Mouse (Mus musculus) left cerebral cortex, adult 9 months (tissue): ENCODE measurements around the gene Acad12.

ENCODE experiments used
- DNase-seq, 2 experiments: peaks; one replicate each; pipeline ENCODE4 v3.0.0; 2022; ENCODE audit warnings: low spot score in 2 of 2

Acad12 gene

DNA sequence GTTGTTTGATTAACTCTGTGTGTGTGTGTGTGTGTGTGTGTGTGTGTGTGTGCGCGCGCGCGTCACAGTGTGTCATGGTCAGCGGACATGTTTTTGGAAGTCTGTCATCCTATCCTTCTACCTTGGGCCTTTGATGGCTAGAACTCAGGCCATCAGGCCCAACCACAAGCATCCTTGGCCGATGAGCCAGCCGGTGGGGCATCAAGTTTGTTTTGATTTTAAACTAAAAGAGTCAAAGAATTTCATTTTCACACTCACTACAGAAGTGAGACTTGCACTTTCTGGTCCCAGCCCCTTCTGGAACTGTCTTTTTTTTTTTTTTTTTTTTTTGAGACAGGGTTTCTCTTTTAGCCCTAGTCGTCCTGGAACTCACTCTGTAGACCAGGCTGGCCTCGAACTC is 33.7 kb downstream of the Acad12 start:
- no peak for DNase-seq

GRCm38 (mm10) chr5:121583765-121584501 is 34.8 kb downstream of the Acad12 start:
- DNase-seq: peak; percentile 38 to 72

DNA sequence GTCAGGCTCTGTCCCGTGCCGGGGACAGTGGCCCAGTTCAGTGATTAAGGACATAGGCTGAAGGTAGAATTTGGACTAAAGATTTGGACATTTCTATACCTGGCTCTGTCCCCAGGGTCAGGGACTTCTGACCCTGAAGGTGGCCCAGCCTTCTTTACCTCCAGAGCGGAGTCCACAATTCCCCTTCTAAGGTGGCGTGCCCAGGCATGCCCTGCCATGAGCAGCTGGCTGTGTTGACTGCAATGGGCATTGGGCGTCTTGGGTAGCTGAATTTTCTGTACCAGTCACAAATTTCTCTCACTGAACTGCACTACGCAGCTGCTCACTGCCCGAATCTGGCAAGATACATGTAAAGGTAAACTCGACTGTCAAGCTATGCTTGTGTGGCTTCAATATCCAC is 36.8 kb downstream of the Acad12 start:
- no peak for DNase-seq

- no peak for DNase-seq
Observed at GRCm38 (mm10) chr5:121576927-121577488, 41.7 kb downstream of the Acad12 start.

DNA sequence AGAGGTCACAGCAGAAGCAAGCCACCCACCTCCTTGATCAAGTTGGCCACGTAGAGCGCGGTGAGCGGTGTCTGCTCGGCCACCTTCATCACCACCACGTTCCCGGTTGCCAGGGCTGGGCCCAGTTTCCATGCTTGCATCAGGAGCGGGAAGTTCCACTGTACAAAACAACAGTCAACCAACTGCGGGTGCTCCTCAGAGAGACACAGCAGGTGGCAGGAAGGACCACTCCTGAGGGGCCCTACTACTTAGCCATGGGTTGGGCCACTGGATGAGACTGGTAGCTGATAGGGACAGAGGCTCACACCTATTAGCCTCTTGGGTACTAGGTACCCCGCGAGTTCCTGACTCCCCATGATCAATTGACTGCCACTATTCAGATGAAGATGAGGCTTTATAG is 42.9 kb downstream of the Acad12 start:
- DNase-seq: no peak

DNA sequence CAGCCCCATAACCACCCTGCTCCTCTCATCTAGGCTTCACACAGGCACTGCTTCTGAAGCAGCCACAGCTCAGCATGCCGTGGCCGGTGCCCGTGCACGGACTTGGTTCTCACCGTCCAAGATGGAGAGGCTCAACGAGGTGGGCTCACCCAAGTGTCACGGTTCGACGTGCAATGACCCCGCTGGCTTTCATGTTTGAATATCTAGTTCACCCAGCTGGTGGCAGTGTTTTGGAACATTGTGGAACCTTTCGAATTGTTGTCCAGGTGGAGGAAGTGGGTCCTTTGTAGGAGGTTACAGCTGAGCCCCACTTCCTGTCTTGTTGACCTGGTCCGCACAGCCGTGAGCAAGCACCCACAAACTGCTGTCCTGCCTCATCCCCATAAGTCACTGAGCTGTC is 44.6 kb downstream of the Acad12 start:
- DNase-seq: no peak

DNA sequence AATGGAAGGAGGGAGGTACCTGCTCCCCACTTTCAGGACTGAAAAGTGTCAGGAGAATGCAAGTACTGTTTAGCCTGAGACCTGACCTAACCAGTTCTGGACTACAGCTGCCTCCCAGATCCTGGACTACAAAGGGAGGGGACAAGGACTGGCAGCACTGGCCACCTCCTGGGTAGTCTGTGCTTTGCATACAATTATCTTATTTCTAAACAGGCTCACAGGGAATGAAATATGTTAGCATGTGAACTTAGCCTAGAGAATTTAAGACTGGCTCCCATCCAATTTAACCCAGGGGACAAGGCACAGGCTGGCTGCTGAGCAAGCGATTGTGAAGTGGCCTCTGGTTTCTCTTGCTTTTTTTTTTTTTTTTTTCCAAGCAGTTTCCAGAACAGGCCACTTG is 48.0 kb downstream of the Acad12 start:
- no peak for DNase-seq

DNA sequence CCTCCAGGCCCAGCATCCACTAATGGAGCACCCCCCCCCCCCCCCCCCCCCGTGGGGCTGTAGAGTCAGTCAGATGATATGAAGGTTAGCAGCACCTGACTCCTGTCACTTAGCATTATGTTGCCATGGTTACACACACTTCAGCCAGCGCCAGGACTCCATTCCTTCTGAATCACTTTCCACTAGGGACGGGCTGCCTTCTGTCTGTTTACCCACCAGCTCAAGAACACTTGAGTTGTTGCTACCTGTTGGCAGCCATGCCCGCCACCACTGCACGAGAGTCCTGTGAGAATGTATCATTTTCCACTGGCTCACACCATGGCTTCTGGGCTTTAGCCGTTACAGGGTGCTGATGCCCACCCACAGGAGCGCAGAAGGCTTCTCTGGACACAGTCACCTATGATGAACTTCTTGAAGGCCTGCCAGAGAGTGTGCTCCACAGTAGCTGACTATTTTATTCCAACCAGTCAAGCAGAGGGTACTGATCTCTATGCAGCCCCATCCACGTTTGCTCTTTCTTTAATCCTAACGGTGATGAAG is 48.8 kb downstream of the Acad12 start:
- no peak for DNase-seq

GRCm38 (mm10) chr5:121566035-121566681 is 52.6 kb downstream of the Acad12 start:
- DNase-seq: no peak

- peak in 1 of 2 experiments; percentile 89 for DNase-seq
Observed at GRCm38 (mm10) chr5:121564468-121564895, 54.3 kb downstream of the Acad12 start.

DNA sequence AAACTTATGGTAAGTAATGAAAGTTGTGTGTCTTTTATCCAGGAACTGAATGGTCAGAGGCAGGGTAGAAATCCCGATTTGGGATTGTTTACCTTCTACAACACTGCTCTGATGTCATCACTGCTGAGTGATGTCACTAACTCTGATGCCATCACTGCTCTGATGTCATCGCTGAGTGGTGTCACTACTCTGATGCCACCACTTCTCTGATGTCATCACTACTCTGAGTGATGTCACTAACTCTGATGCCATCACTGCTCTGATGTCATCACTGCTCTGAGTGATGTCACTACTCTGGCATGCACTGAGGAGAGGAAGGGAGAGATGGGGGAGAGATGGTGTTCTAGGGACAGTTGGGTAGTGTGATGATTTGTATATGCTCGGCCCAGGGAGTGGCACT is 56.3 kb downstream of the Acad12 start:
- DNase-seq: no peak

DNA sequence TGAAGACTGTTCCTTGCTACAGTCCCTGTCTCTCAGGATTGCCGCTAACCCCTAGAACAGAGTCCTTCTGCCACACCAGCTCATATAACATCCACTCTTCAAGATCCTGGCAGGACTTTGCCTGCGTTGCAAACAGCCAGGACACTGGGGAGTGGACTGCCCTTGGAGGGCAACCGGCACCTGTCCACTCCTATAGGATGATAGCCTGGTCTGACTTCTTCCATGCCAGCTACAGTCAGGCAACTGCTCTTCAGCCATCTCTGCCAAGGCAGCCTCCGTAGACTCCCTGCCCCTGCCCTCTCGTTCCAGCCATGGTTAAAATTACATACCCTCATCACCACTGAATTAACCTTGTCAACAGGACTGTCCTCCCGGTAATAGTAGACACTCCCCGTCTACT is 69.5 kb downstream of the Acad12 start:
- no peak for DNase-seq

GRCm38 (mm10) chr5:121547084-121547483 is 71.7 kb downstream of the Acad12 start:
- DNase-seq: no peak
